Mouse (Mus musculus): ENCODE data around the gene Hsd17b11. TPM values are rescaled to one million over a fixed set of nuclear protein-coding genes. Genes with fewer than 3 reads are reported as not detected.
A peak's percentile ranks its signal among the peaks of the same experiment; 100 is the strongest.

Gene Hsd17b11
- total and polyA plus RNA-seq, 3 experiments, result 8.7 to 16.0 TPM; not detected in 1

- H3K27me3 ChIP-seq (ENCODE audit: control insufficient read depth in 1 of 2, insufficient read depth in 2 of 2, low read length in 2 of 2), result no peaks in the 10 kb centered on the region
- H3K4me3 ChIP-seq (ENCODE audit: control insufficient read depth in 1 of 2, insufficient read depth in 1 of 2, low read depth in 2 of 2, low read length in 2 of 2), result no peak overlapping the region
- H3K36me3 ChIP-seq (ENCODE audit: control insufficient read depth in 1 of 2, insufficient read depth in 2 of 2, low read length in 2 of 2), result peaks cover 0 to 15% of the 10 kb centered on the region in 2 experiments; a peak in 2 of 4 replicates
- no peaks in the 10 kb centered on the region for H3K79me2 ChIP-seq (ENCODE audit: control insufficient read depth, insufficient read depth, low read length, poor library complexity)
- no peak overlapping the region for H3K9ac ChIP-seq (ENCODE audit: control insufficient read depth, low read depth, low read length, poor library complexity, severe bottlenecking)
- TF ChIP-seq USF1 (IDR thresholded peaks at IDR 0.05; ENCODE audit: low read depth, low read length) (no peak), EP300 (IDR thresholded peaks at IDR 0.05; ENCODE audit: low read depth in 1 of 2, low read length in 2 of 2) (peak in 1 of 2 experiments; percentile 19; a peak in 1 of 4 replicates), POLR2AphosphoS5 (IDR thresholded peaks at IDR 0.05; ENCODE audit: borderline replicate concordance, low read depth, low read length) (no peak), ETS1 (IDR thresholded peaks at IDR 0.05; ENCODE audit: low read depth, low read length) (0 out of 2 replicates have a peak, but pooled peaks have one; percentile 23)
- H3K27ac ChIP-seq (ENCODE audit: control insufficient read depth, low read depth, low read length), result no peak overlapping the region
- H3K4me1 ChIP-seq (ENCODE audit: control insufficient read depth in 1 of 2, insufficient read depth in 2 of 2, low read length in 2 of 2), result peaks cover 3 to 6% of the 10 kb centered on the region in 2 experiments
- H3K9me3 ChIP-seq (replicated peaks; ENCODE audit: insufficient read depth, low read length), result no peaks in the 10 kb centered on the region
- DNase-seq (ENCODE audit: low read depth, low spot score), result no peak
These were observed 14.9 kb downstream of the Hsd17b11 start for GRCm38 (mm10) chr5:104006811-104007210.

- H3K9ac ChIP-seq (ENCODE audit: control insufficient read depth, low read depth, low read length, poor library complexity, severe bottlenecking), result no peak overlapping the region
- H3K36me3 ChIP-seq (ENCODE audit: control insufficient read depth in 1 of 2, insufficient read depth in 2 of 2, low read length in 2 of 2), result peaks cover 0 to 2% of the 10 kb centered on the region in 2 experiments; a peak in 2 of 4 replicates
- TF ChIP-seq GATA1 (IDR thresholded peaks at IDR 0.05; ENCODE audit: low read depth, low read length) (no peak), KAT2A (conservative IDR thresholded peaks at IDR 0.05; ENCODE audit: low read depth, low read length) (no peak), POLR2AphosphoS2 (IDR thresholded peaks at IDR 0.05; ENCODE audit: low read length) (no peak), USF2 (IDR thresholded peaks at IDR 0.05; ENCODE audit: borderline replicate concordance in 1 of 2, insufficient read depth in 1 of 2, low read depth in 1 of 2, low read length in 2 of 2) (no peak), ETS1 (IDR thresholded peaks at IDR 0.05; ENCODE audit: low read depth, low read length) (no peak), UBTF (IDR thresholded peaks at IDR 0.05; ENCODE audit: borderline replicate concordance, insufficient read depth, low read depth, low read length) (no peak), CHD2 (IDR thresholded peaks at IDR 0.05; ENCODE audit: low read length) (no peak), NELFE (IDR thresholded peaks at IDR 0.05; ENCODE audit: low read depth, low read length) (no peak), HCFC1 (IDR thresholded peaks at IDR 0.05; ENCODE audit: low read depth, low read length) (no peak), CTCF (IDR thresholded peaks at IDR 0.05 in 2 of 3, conservative IDR thresholded peaks at IDR 0.05 in 1 of 3; ENCODE audit: control insufficient read depth in 1 of 3, insufficient read depth in 1 of 3, low read depth in 2 of 3, low read length in 3 of 3, poor library complexity in 1 of 3, severe bottlenecking in 1 of 3) (no peak)
- no peak overlapping the region for H3K4me3 ChIP-seq (ENCODE audit: control insufficient read depth in 1 of 2, insufficient read depth in 1 of 2, low read depth in 2 of 2, low read length in 2 of 2)
- peaks cover 0 to 3% of the 10 kb centered on the region in 2 experiments; a peak in 1 of 4 replicates for H3K4me1 ChIP-seq (ENCODE audit: control insufficient read depth in 1 of 2, insufficient read depth in 2 of 2, low read length in 2 of 2)
- H3K27me3 ChIP-seq (ENCODE audit: control insufficient read depth in 1 of 2, insufficient read depth in 2 of 2, low read length in 2 of 2), result no peaks in the 10 kb centered on the region
- H3K27ac ChIP-seq (ENCODE audit: control insufficient read depth, low read depth, low read length), result no peak overlapping the region
- H3K79me2 ChIP-seq (ENCODE audit: control insufficient read depth, insufficient read depth, low read length, poor library complexity), result no peaks in the 10 kb centered on the region
- H3K9me3 ChIP-seq (replicated peaks; ENCODE audit: insufficient read depth, low read length), result no peaks in the 10 kb centered on the region
- no peak for DNase-seq (ENCODE audit: low read depth, low spot score)
These were observed 17.8 kb downstream of the Hsd17b11 start for GRCm38 (mm10) chr5:104003955-104004354.
